15 mouse cellular contexts compared by ENCODE assay signal in the genomic region with DNA sequence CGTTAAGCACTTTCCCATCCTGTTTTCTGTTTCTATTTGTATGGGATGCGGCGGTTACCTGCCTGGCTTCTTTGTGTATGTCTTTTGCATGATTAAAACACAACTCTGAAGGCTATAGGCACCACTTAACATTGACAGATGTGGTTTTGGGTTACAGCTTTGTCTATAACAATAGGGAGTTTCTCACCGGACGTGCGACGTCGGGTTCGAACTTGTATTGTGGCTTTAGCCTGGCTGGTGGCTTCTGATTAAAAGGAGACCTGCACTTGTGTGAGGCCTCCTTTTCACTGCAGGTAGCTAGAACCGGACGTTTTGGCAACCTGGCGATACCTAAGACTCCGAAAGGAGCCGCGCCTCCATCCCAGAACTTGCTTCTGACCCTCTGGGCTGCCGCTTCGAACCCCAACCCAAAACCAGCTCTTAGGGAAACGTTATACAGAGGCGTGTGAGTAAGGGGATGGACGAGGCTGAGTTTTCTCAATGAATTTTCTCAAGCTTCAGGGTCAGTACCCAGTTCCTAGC. TPM values are rescaled to one million over a fixed set of nuclear protein-coding genes. Genes with fewer than 3 reads are reported as not detected.
DNase-seq lines count a peak whose midpoint lies in the region; ATAC-seq and TF ChIP-seq lines count a peak whose summit lies in the region.
"Had no signal": no experiment of that assay in that cellular context is flagged by ENCODE, and none has a peak within 500 bp of the region (broad histone marks: within the 10 kb centered on the region; RNA-seq: fewer than 3 reads in every experiment).

No protein-coding gene starts in this region.

- peaks cover 97% of the 10 kb centered on the region for H3K27me3 ChIP-seq in heart, postnatal 0 days (ENCODE audit: control insufficient read depth, insufficient read depth, low read length)
- peaks cover 82% of the 10 kb centered on the region for H3K27me3 ChIP-seq in limb, embryonic 11.5 days (ENCODE audit: control insufficient read depth, insufficient read depth, low read length)
- peaks cover 38% of the 10 kb centered on the region for H3K27me3 ChIP-seq in midbrain, embryonic 16.5 days (ENCODE audit: control insufficient read depth, insufficient read depth, low read depth, low read length)
- H3K27me3 ChIP-seq: CH12.LX had no signal

- 8% methylated on average over 20 of the region's 20 CpGs for WGBS in heart, postnatal 0 days
- 2% methylated on average over 20 of the region's 20 CpGs for WGBS in limb, embryonic 11.5 days
- 17% methylated on average over 20 of the region's 20 CpGs for WGBS in midbrain, embryonic 16.5 days

- no peaks in the 10 kb centered on the region; the same call in 1 of the 2 replicates for H3K4me1 ChIP-seq in heart, postnatal 0 days (ENCODE audit: control insufficient read depth, insufficient read depth)
- no peaks in the 10 kb centered on the region for H3K4me1 ChIP-seq in limb, embryonic 11.5 days (ENCODE audit: control insufficient read depth, insufficient read depth, low read length)
- H3K4me1 ChIP-seq in midbrain, embryonic 16.5 days (ENCODE audit: control insufficient read depth, insufficient read depth, low read length) = peaks cover 11% of the 10 kb centered on the region; the same call in 1 of the 2 replicates

- no peak for TF ChIP-seq CTCF in heart, postnatal 0 days (IDR thresholded peaks at IDR 0.05; ENCODE audit: low read depth)

- no peak overlapping the region for H3K27ac ChIP-seq in heart, postnatal 0 days (ENCODE audit: low read depth)
- no peak overlapping the region for H3K27ac ChIP-seq in limb, embryonic 11.5 days (replicated peaks; ENCODE audit: low read depth, low read length)
- H3K27ac ChIP-seq in midbrain, embryonic 16.5 days (ENCODE audit: low read length) = peak overlapping the region; percentile 72
- H3K27ac ChIP-seq: heart, adult 2 months; layer of hippocampus, adult 2 months had no signal

- no peak for TF ChIP-seq EP300 in heart, postnatal 0 days (IDR thresholded peaks at IDR 0.05; ENCODE audit: low read depth)

- H3K36me3 ChIP-seq in heart, postnatal 0 days (replicated peaks; ENCODE audit: control insufficient read depth, insufficient read depth, low read length) = no peaks in the 10 kb centered on the region
- no peaks in the 10 kb centered on the region for H3K36me3 ChIP-seq in limb, embryonic 11.5 days (ENCODE audit: control insufficient read depth, insufficient read depth, low read length)
- H3K36me3 ChIP-seq in midbrain, embryonic 16.5 days (ENCODE audit: control insufficient read depth, insufficient read depth, low read length) = no peaks in the 10 kb centered on the region

- H3K9me3 ChIP-seq in heart, postnatal 0 days (replicated peaks; ENCODE audit: control insufficient read depth, low read length) = no peaks in the 10 kb centered on the region
- no peaks in the 10 kb centered on the region for H3K9me3 ChIP-seq in limb, embryonic 11.5 days (ENCODE audit: control insufficient read depth, low read length)
- H3K9me3 ChIP-seq in midbrain, embryonic 16.5 days (replicated peaks; ENCODE audit: control insufficient read depth, low read length, poor library complexity, severe bottlenecking) = no peaks in the 10 kb centered on the region

- no peak for DNase-seq in heart, postnatal 0 days (ENCODE audit: low spot score)
- DNase-seq in heart, adult 8-10 months (ENCODE audit: low spot score) = no peak
- peak; percentile 53 for DNase-seq in embryo, embryonic 10 days (ENCODE audit: low spot score)
- DNase-seq in limb, embryonic 11.5 days (ENCODE audit: low spot score) = peak; percentile 54
- DNase-seq in gastrocnemius, adult 8-10 months (ENCODE audit: low spot score in 2 of 2) = no peak
- no peak for DNase-seq in lung, postnatal 4 days
- DNase-seq: cerebellum, postnatal 36 days; kidney, adult 2 months; left cerebral cortex, postnatal 4 days; lung, postnatal 36 days; thymus, postnatal 25 days had no signal

- no peak overlapping the region for H3K9ac ChIP-seq in heart, postnatal 0 days (replicated peaks; ENCODE audit: low read depth, low read length)
- no peak overlapping the region for H3K9ac ChIP-seq in limb, embryonic 11.5 days (ENCODE audit: low read length)
- H3K9ac ChIP-seq in midbrain, embryonic 16.5 days (ENCODE audit: low read depth, low read length) = peak overlapping the region; percentile 52; the same call in 1 of the 2 replicates

- peak overlapping the region; percentile 0; the same call in 1 of the 2 replicates for H3K4me3 ChIP-seq in heart, postnatal 0 days (ENCODE audit: low read depth, low read length)
- H3K4me3 ChIP-seq in limb, embryonic 11.5 days (ENCODE audit: low read depth, low read length) = no peak overlapping the region
- H3K4me3 ChIP-seq in midbrain, embryonic 16.5 days (ENCODE audit: low read depth, low read length) = peak overlapping the region; percentile 20; the same call in 1 of the 2 replicates
- H3K4me3 ChIP-seq: heart, adult 2 months; layer of hippocampus, adult 2 months had no signal

- no peak for ATAC-seq in heart, postnatal 0 days (ENCODE audit: insufficient read depth, low read depth)
- no peak for ATAC-seq in limb, embryonic 11.5 days (ENCODE audit: insufficient number of reproducible peaks, low FRiP score, low TSS enrichment, low read depth)
- ATAC-seq in midbrain, embryonic 16.5 days = 0 out of 2 replicates have a peak, but pooled peaks have one; percentile 25

- H3K4me2 ChIP-seq in heart, postnatal 0 days (ENCODE audit: low read depth, low read length) = no peak overlapping the region
- no peak overlapping the region for H3K4me2 ChIP-seq in limb, embryonic 11.5 days (ENCODE audit: low read depth, severe bottlenecking)
- peak overlapping the region; percentile 49 for H3K4me2 ChIP-seq in midbrain, embryonic 16.5 days (ENCODE audit: low read length)

RNA-seq across cellular contexts. Expression of gene Otx2, which starts 19.0 kb away (rescaled TPM):
- total RNA-seq in heart, postnatal 0 days (2014; rRNA removed; ENCODE audit: low replicate concordance) = not detected in 2 replicates
- polyA plus RNA-seq in heart, postnatal 0 days (2015; fragmentation: Nextera tagmentation; extraction: Ambion mirVana) = not detected in 2 replicates
- total RNA-seq in heart, adult 8-10 months (2022) = under 1 TPM in 1 of 4 experiments, not detected in 3; 0.19 TPM
- polyA plus RNA-seq in limb, embryonic 11.5 days (2014; fragmentation: Nextera tagmentation; extraction: Ambion mirVana) = not detected in 2 replicates
- polyA plus RNA-seq in midbrain, embryonic 16.5 days (2015; fragmentation: Nextera tagmentation; extraction: Ambion mirVana) = 69.3 and 79.5 TPM in 2 replicates
- total RNA-seq in gastrocnemius, adult 8-10 months (2022) = not detected
- total RNA-seq: CH12.LX; heart, adult 2 months had no signal
- polyA plus RNA-seq: heart, adult 2 months; kidney, adult 2 months had no signal

Comparison
In these comparisons a context has a peak if more than half of its experiments do, and no peak if none do; other contexts are left out.
1. DNase-seq: peak in embryo, embryonic 10 days (single experiment) and limb, embryonic 11.5 days (single experiment); none in heart, postnatal 0 days (single experiment), heart, adult 8-10 months (single experiment), gastrocnemius, adult 8-10 months (0 of 2) and lung, postnatal 4 days (0 of 2).